Mouse (Mus musculus): Measurements from ENCODE around the gene Abcb7. TPM values are rescaled to one million over a fixed set of nuclear protein-coding genes. Genes with fewer than 3 reads are reported as not detected.
A peak's percentile ranks its signal among the peaks of the same experiment; 100 is the strongest.

The Abcb7 gene
- total and polyA plus RNA-seq, 3 experiments = 22.0 TPM; not detected in 1

DNA sequence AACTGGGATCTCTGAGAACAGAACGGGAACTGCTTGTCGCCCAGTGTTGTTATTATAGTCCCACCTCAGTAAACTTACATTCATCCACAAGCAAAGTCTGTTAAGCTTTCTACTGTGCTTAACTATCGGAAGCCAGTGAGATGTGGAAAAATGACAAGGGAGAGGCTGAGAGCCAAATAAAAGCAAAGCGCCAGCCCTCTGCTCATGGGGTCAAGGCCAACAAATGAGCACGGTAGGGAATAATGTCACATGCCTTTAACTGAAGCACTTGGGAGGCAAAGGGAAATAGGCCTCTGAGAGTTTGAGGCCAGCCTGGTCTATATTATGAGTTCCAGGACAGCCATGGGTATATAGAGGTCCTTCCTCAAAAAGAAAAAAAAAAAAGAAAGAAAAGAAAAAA, 11.2 kb downstream of the Abcb7 start:
- H3K4me1 ChIP-seq (ENCODE audit: control insufficient read depth in 1 of 2, insufficient read depth in 2 of 2, low read length in 2 of 2) = peaks cover 0 to 3% of the 10 kb centered on the region in 2 experiments; a peak in 1 of 4 replicates
- no peaks in the 10 kb centered on the region for H3K9me3 ChIP-seq (replicated peaks; ENCODE audit: insufficient read depth, low read length)
- peaks cover 0 to 2% of the 10 kb centered on the region in 2 experiments; a peak in 1 of 4 replicates for H3K36me3 ChIP-seq (ENCODE audit: control insufficient read depth in 1 of 2, insufficient read depth in 2 of 2, low read length in 2 of 2)
- H3K27me3 ChIP-seq (ENCODE audit: control insufficient read depth in 1 of 2, insufficient read depth in 2 of 2, low read length in 2 of 2) = no peaks in the 10 kb centered on the region
- H3K27ac ChIP-seq (ENCODE audit: control insufficient read depth, low read depth, low read length) = no peak overlapping the region
- H3K9ac ChIP-seq (ENCODE audit: control insufficient read depth, low read depth, low read length, poor library complexity, severe bottlenecking) = no peak overlapping the region
- TF ChIP-seq ZKSCAN1 (IDR thresholded peaks at IDR 0.05; ENCODE audit: low read depth, low read length) = no peak
- no peak for TF ChIP-seq USF2 (IDR thresholded peaks at IDR 0.05; ENCODE audit: borderline replicate concordance in 1 of 2, insufficient read depth in 1 of 2, low read depth in 1 of 2, low read length in 2 of 2)
- no peak for TF ChIP-seq NELFE (IDR thresholded peaks at IDR 0.05; ENCODE audit: low read depth, low read length)
- TF ChIP-seq MYC (IDR thresholded peaks at IDR 0.05; ENCODE audit: low read depth, low read length) = no peak
- TF ChIP-seq MAZ (IDR thresholded peaks at IDR 0.05; ENCODE audit: low read depth, low read length) = no peak
- no peak for TF ChIP-seq E2F4 (IDR thresholded peaks at IDR 0.05; ENCODE audit: borderline replicate concordance, low read depth, low read length)
- no peak for TF ChIP-seq CTCF (IDR thresholded peaks at IDR 0.05 in 2 of 3, conservative IDR thresholded peaks at IDR 0.05 in 1 of 3; ENCODE audit: control insufficient read depth in 1 of 3, insufficient read depth in 1 of 3, low read depth in 2 of 3, low read length in 3 of 3, poor library complexity in 1 of 3, severe bottlenecking in 1 of 3)
- H3K79me2 ChIP-seq (ENCODE audit: control insufficient read depth, insufficient read depth, low read length, poor library complexity) = peaks cover 15% of the 10 kb centered on the region
- H3K4me3 ChIP-seq (ENCODE audit: control insufficient read depth in 1 of 2, insufficient read depth in 1 of 2, low read depth in 2 of 2, low read length in 2 of 2) = no peak overlapping the region
- DNase-seq (ENCODE audit: low read depth, low spot score) = no peak

DNA sequence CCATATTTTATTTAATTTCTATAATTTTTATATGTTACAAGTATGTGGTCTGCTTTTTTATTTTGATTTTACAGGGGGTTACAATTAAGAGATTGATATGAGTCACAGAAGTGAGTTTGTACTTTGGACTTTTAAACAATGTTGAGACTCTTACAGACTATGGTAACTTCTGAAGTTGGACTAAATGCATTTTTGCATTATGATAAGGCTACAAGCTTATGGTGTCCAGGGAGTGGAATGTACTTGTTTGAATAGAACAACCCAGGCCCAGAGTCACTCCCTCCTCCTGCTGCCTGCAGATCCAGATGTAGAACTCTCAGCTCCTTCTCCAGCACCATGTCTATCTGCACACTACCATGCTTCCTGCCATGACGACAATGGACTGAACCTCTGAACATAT, 12.5 kb downstream of the Abcb7 start:
- H3K27me3 ChIP-seq (ENCODE audit: control insufficient read depth in 1 of 2, insufficient read depth in 2 of 2, low read length in 2 of 2) = no peaks in the 10 kb centered on the region
- H3K9ac ChIP-seq (ENCODE audit: control insufficient read depth, low read depth, low read length, poor library complexity, severe bottlenecking) = no peak overlapping the region
- H3K4me1 ChIP-seq (ENCODE audit: control insufficient read depth in 1 of 2, insufficient read depth in 2 of 2, low read length in 2 of 2) = peaks cover 0 to 8% of the 10 kb centered on the region in 2 experiments; a peak in 1 of 4 replicates
- DNase-seq (ENCODE audit: low read depth, low spot score) = no peak
- no peaks in the 10 kb centered on the region for H3K9me3 ChIP-seq (replicated peaks; ENCODE audit: insufficient read depth, low read length)
- peaks cover 12% of the 10 kb centered on the region for H3K79me2 ChIP-seq (ENCODE audit: control insufficient read depth, insufficient read depth, low read length, poor library complexity)
- no peak overlapping the region for H3K27ac ChIP-seq (ENCODE audit: control insufficient read depth, low read depth, low read length)
- peaks cover 0 to 4% of the 10 kb centered on the region in 2 experiments; a peak in 2 of 4 replicates for H3K36me3 ChIP-seq (ENCODE audit: control insufficient read depth in 1 of 2, insufficient read depth in 2 of 2, low read length in 2 of 2)
- TF ChIP-seq EP300 (IDR thresholded peaks at IDR 0.05; ENCODE audit: low read depth in 1 of 2, low read length in 2 of 2) = no peak
- no peak for TF ChIP-seq CHD2 (IDR thresholded peaks at IDR 0.05; ENCODE audit: low read length)
- no peak for TF ChIP-seq TCF12 (IDR thresholded peaks at IDR 0.05; ENCODE audit: low read depth, low read length)
- no peak overlapping the region for H3K4me3 ChIP-seq (ENCODE audit: control insufficient read depth in 1 of 2, insufficient read depth in 1 of 2, low read depth in 2 of 2, low read length in 2 of 2)

- peak; percentile 41 for DNase-seq (ENCODE audit: low read depth, low spot score)
- TF ChIP-seq ZKSCAN1 (IDR thresholded peaks at IDR 0.05; ENCODE audit: low read depth, low read length) (no peak), NELFE (IDR thresholded peaks at IDR 0.05; ENCODE audit: low read depth, low read length) (no peak), SMC3 (IDR thresholded peaks at IDR 0.05; ENCODE audit: low read depth, low read length) (no peak), ZNF384 (IDR thresholded peaks at IDR 0.05; ENCODE audit: low read depth, low read length) (no peak), UBTF (IDR thresholded peaks at IDR 0.05; ENCODE audit: borderline replicate concordance, insufficient read depth, low read depth, low read length) (no peak), MEF2A (IDR thresholded peaks at IDR 0.05; ENCODE audit: extremely low read depth, insufficient replicate concordance, low read depth, low read length, poor library complexity, severe bottlenecking) (no peak), RCOR1 (IDR thresholded peaks at IDR 0.05; ENCODE audit: low read depth, low read length) (no peak), JUND (IDR thresholded peaks at IDR 0.05; ENCODE audit: low read depth, low read length) (no peak), SIN3A (IDR thresholded peaks at IDR 0.05; ENCODE audit: low read length) (no peak), GATA1 (IDR thresholded peaks at IDR 0.05; ENCODE audit: low read depth, low read length) (no peak), MYB (IDR thresholded peaks at IDR 0.05; ENCODE audit: low read depth, low read length) (no peak), BHLHE40 (IDR thresholded peaks at IDR 0.05; ENCODE audit: borderline replicate concordance, low read depth, low read length) (no peak), USF2 (IDR thresholded peaks at IDR 0.05; ENCODE audit: borderline replicate concordance in 1 of 2, insufficient read depth in 1 of 2, low read depth in 1 of 2, low read length in 2 of 2) (no peak)
- no peak overlapping the region for H3K4me3 ChIP-seq (ENCODE audit: control insufficient read depth in 1 of 2, insufficient read depth in 1 of 2, low read depth in 2 of 2, low read length in 2 of 2)
- H3K27ac ChIP-seq (ENCODE audit: control insufficient read depth, low read depth, low read length) = no peak overlapping the region
- H3K4me1 ChIP-seq (ENCODE audit: control insufficient read depth in 1 of 2, insufficient read depth in 2 of 2, low read length in 2 of 2) = peaks cover 0 to 5% of the 10 kb centered on the region in 2 experiments; a peak in 1 of 4 replicates
- H3K79me2 ChIP-seq (ENCODE audit: control insufficient read depth, insufficient read depth, low read length, poor library complexity) = peaks cover 5% of the 10 kb centered on the region; the same call in 1 of the 2 replicates
- peaks cover 0 to 7% of the 10 kb centered on the region in 2 experiments; a peak in 2 of 4 replicates for H3K36me3 ChIP-seq (ENCODE audit: control insufficient read depth in 1 of 2, insufficient read depth in 2 of 2, low read length in 2 of 2)
- H3K9me3 ChIP-seq (replicated peaks; ENCODE audit: insufficient read depth, low read length) = no peaks in the 10 kb centered on the region
- H3K9ac ChIP-seq (ENCODE audit: control insufficient read depth, low read depth, low read length, poor library complexity, severe bottlenecking) = no peak overlapping the region
- H3K27me3 ChIP-seq (ENCODE audit: control insufficient read depth in 1 of 2, insufficient read depth in 2 of 2, low read length in 2 of 2) = no peaks in the 10 kb centered on the region
These were observed 16.1 kb downstream of the Abcb7 start for GRCm38 (mm10) chrX:104397526-104397925.
